Mouse (Mus musculus): ENCODE results near the gene Ttll9. TPM values are rescaled to one million over a fixed set of nuclear protein-coding genes. Genes with fewer than 3 reads are reported as not detected.

The Ttll9 gene
- total RNA-seq, 1 experiment from 2014 or later: 0.50 TPM

GRCm38 (mm10) chr2:153003681-153004338 lies 41.5 kb downstream of the Ttll9 start:
- peak; percentile 88 for ATAC-seq (replicated peaks; ENCODE audit: low read depth, poor library complexity, severe bottlenecking)

- no peak for ATAC-seq (replicated peaks; ENCODE audit: low read depth, poor library complexity, severe bottlenecking)
Measured at GRCm38 (mm10) chr2:153005981-153006380, 43.7 kb downstream of the Ttll9 start.

GRCm38 (mm10) chr2:153009192-153009973 lies 47.1 kb downstream of the Ttll9 start:
- no peak for ATAC-seq (replicated peaks; ENCODE audit: low read depth, poor library complexity, severe bottlenecking)

GRCm38 (mm10) chr2:153013724-153014515 lies 51.6 kb downstream of the Ttll9 start:
- no peak for ATAC-seq (replicated peaks; ENCODE audit: low read depth, poor library complexity, severe bottlenecking)

- ATAC-seq (replicated peaks; ENCODE audit: low read depth, poor library complexity, severe bottlenecking): peak; percentile 94
Measured at GRCm38 (mm10) chr2:153014758-153015593, 52.7 kb downstream of the Ttll9 start, which contains the start of gene Pdrg1. Gene Pdrg1 (minus strand): TSS chr2:153015427.

GRCm38 (mm10) chr2:153015804-153016203 lies 53.5 kb downstream of the Ttll9 start:
- no peak for ATAC-seq (replicated peaks; ENCODE audit: low read depth, poor library complexity, severe bottlenecking)

GRCm38 (mm10) chr2:153016786-153017185 lies 54.5 kb downstream of the Ttll9 start:
- ATAC-seq (replicated peaks; ENCODE audit: low read depth, poor library complexity, severe bottlenecking): no peak

GRCm38 (mm10) chr2:153019355-153019754 lies 57.1 kb downstream of the Ttll9 start:
- no peak for ATAC-seq (replicated peaks; ENCODE audit: low read depth, poor library complexity, severe bottlenecking)

GRCm38 (mm10) chr2:153021163-153021562 lies 58.9 kb downstream of the Ttll9 start:
- ATAC-seq (replicated peaks; ENCODE audit: low read depth, poor library complexity, severe bottlenecking): peak; percentile 82

- no peak for ATAC-seq (replicated peaks; ENCODE audit: low read depth, poor library complexity, severe bottlenecking)
Measured at GRCm38 (mm10) chr2:153022855-153023254, 60.6 kb downstream of the Ttll9 start.

- ATAC-seq (replicated peaks; ENCODE audit: low read depth, poor library complexity, severe bottlenecking): 0 out of 2 replicates have a peak, but pooled peaks have one; percentile 27
Measured at GRCm38 (mm10) chr2:153026052-153026451, 63.8 kb downstream of the Ttll9 start.

GRCm38 (mm10) chr2:153027501-153027900 lies 65.2 kb downstream of the Ttll9 start:
- ATAC-seq (replicated peaks; ENCODE audit: low read depth, poor library complexity, severe bottlenecking): no peak

- no peak for ATAC-seq (replicated peaks; ENCODE audit: low read depth, poor library complexity, severe bottlenecking)
Measured at GRCm38 (mm10) chr2:153030422-153030821, 68.1 kb downstream of the Ttll9 start.

GRCm38 (mm10) chr2:153031126-153032082 lies 69.1 kb downstream of the Ttll9 start, which contains the start of gene Xkr7:
Gene Xkr7 (plus strand): TSS chr2:153031852.
- ATAC-seq (replicated peaks; ENCODE audit: low read depth, poor library complexity, severe bottlenecking): no peak

GRCm38 (mm10) chr2:153032083-153032842 lies 70.0 kb downstream of the Ttll9 start:
- ATAC-seq (replicated peaks; ENCODE audit: low read depth, poor library complexity, severe bottlenecking): peak; percentile 95

- ATAC-seq (replicated peaks; ENCODE audit: low read depth, poor library complexity, severe bottlenecking): no peak
Measured at GRCm38 (mm10) chr2:153032973-153033372, 70.7 kb downstream of the Ttll9 start.

GRCm38 (mm10) chr2:153033545-153034230 lies 71.4 kb downstream of the Ttll9 start:
- ATAC-seq (replicated peaks; ENCODE audit: low read depth, poor library complexity, severe bottlenecking): no peak
